ENCODE assay signal across 7 mouse cellular contexts in genomic region chr6:114514038-114514437, GRCm38 (mm10).
A peak's percentile ranks its signal among the peaks of the same experiment; 100 is the strongest.
DNase-seq lines count a peak whose midpoint lies in the region; ATAC-seq and TF ChIP-seq lines count a peak whose summit lies in the region.
"Not testable (repeated sequence)": the region's sequence is repeated elsewhere in the genome, so short reads cannot be mapped to it uniquely, and the experiment has no call there.

No protein-coding gene starts in this region.

- H3K27ac ChIP-seq in forebrain, embryonic 14.5 days (ENCODE audit: low read depth, low read length); intestine, embryonic 14.5 days (ENCODE audit: low read depth); liver, postnatal 0 days (ENCODE audit: low read depth); midbrain, embryonic 11.5 days (ENCODE audit: low read depth, low read length): not testable (repeated sequence)

- DNase-seq in adrenal gland, postnatal 14 days: peak; percentile 14
- DNase-seq in forebrain, embryonic 14.5 days (ENCODE audit: low spot score): peak; percentile 11
- peak; percentile 13 to 16 for DNase-seq in heart, postnatal 10 days
- DNase-seq in intestine, embryonic 14.5 days (ENCODE audit: low spot score): peak; percentile 49
- peak; percentile 11 for DNase-seq in liver, postnatal 0 days
- peak; percentile 83 for DNase-seq in midbrain, embryonic 11.5 days (ENCODE audit: low spot score, missing footprints)
- peak; percentile 18 for DNase-seq in right cerebral cortex, postnatal 14 days

- intact Hi-C loops in heart, postnatal 10 days (cut with DNase I): not testable (repeated sequence)

- not testable (repeated sequence) for ATAC-seq in forebrain, embryonic 14.5 days; intestine, embryonic 14.5 days (replicated peaks; ENCODE audit: low FRiP score, low TSS enrichment, low read depth); liver, postnatal 0 days; midbrain, embryonic 11.5 days (ENCODE audit: low FRiP score)

- H3K4me1 ChIP-seq in forebrain, embryonic 14.5 days (ENCODE audit: control insufficient read depth, insufficient read depth, low read length); intestine, embryonic 14.5 days (replicated peaks; ENCODE audit: control insufficient read depth, insufficient read depth, low read length); liver, postnatal 0 days (ENCODE audit: insufficient read depth); midbrain, embryonic 11.5 days (ENCODE audit: control insufficient read depth, insufficient read depth, low read length): not testable (repeated sequence)

- not testable (repeated sequence) for H3K9me3 ChIP-seq in forebrain, embryonic 14.5 days (replicated peaks; ENCODE audit: control insufficient read depth, low read length); intestine, embryonic 14.5 days (ENCODE audit: control insufficient read depth, low read length); liver, postnatal 0 days (ENCODE audit: low read length); midbrain, embryonic 11.5 days (ENCODE audit: control insufficient read depth, low read length)

- not testable (repeated sequence) for TF ChIP-seq CTCF in liver, postnatal 0 days (IDR thresholded peaks at IDR 0.05; ENCODE audit: low read depth)

- not testable (repeated sequence) for H3K4me2 ChIP-seq in forebrain, embryonic 14.5 days (ENCODE audit: low read length); intestine, embryonic 14.5 days (ENCODE audit: low read length); liver, postnatal 0 days (ENCODE audit: low read depth, low read length); midbrain, embryonic 11.5 days

- 11% methylated on average over 16 of the region's 17 CpGs for WGBS in forebrain, embryonic 14.5 days
- WGBS in intestine, embryonic 14.5 days: 10% methylated on average over 15 of the region's 17 CpGs
- 21% methylated on average over 13 of the region's 17 CpGs for WGBS in liver, postnatal 0 days (ENCODE audit: insufficient replicate concordance)
- WGBS in midbrain, embryonic 11.5 days: 9% methylated on average over 16 of the region's 17 CpGs

- not testable (repeated sequence) for TF ChIP-seq EP300 in liver, postnatal 0 days (IDR thresholded peaks at IDR 0.05; ENCODE audit: low read depth)

- not testable (repeated sequence) for H3K4me3 ChIP-seq in forebrain, embryonic 14.5 days (ENCODE audit: low read depth, low read length); intestine, embryonic 14.5 days (ENCODE audit: low read depth, low read length); liver, postnatal 0 days (ENCODE audit: low read depth, low read length); midbrain, embryonic 11.5 days (ENCODE audit: low read depth, low read length)

- H3K27me3 ChIP-seq in forebrain, embryonic 14.5 days (replicated peaks; ENCODE audit: control insufficient read depth, insufficient read depth, low read length); intestine, embryonic 14.5 days (replicated peaks; ENCODE audit: control insufficient read depth, insufficient read depth, low read length); liver, postnatal 0 days (ENCODE audit: insufficient read depth, low read length); midbrain, embryonic 11.5 days (ENCODE audit: control insufficient read depth, insufficient read depth, low read length): not testable (repeated sequence)

- not testable (repeated sequence) for H3K36me3 ChIP-seq in forebrain, embryonic 14.5 days (ENCODE audit: control insufficient read depth, insufficient read depth, low read length); intestine, embryonic 14.5 days (ENCODE audit: control insufficient read depth, insufficient read depth, low read length); liver, postnatal 0 days (replicated peaks; ENCODE audit: insufficient read depth, low read length); midbrain, embryonic 11.5 days (ENCODE audit: control insufficient read depth, insufficient read depth, low read length)

- H3K9ac ChIP-seq in forebrain, embryonic 14.5 days (ENCODE audit: low read length); intestine, embryonic 14.5 days (ENCODE audit: low read length); liver, postnatal 0 days (replicated peaks); midbrain, embryonic 11.5 days (ENCODE audit: low read length): not testable (repeated sequence)

Comparison
In these comparisons a context has a peak if more than half of its experiments do, and no peak if none do; other contexts are left out.
1. DNase-seq: peak in every context shown above with its lines; median percentile 83 in midbrain, embryonic 11.5 days; 49 in intestine, embryonic 14.5 days; 18 in right cerebral cortex, postnatal 14 days; 14 in heart, postnatal 10 days; 14 in adrenal gland, postnatal 14 days; 11 in forebrain, embryonic 14.5 days; 11 in liver, postnatal 0 days.